ENCODE assay signal across 28 mouse cellular contexts in genomic region chr14:37421566-37421965, GRCm38 (mm10).
"Had no signal": no experiment of that assay in that cellular context is flagged by ENCODE, and none has a peak within 500 bp of the region (broad histone marks: within the 10 kb centered on the region; RNA-seq: fewer than 3 reads in every experiment).

No protein-coding gene starts in this region.

- H3K4me1 ChIP-seq: embryonic facial prominence, embryonic 10.5 days; embryonic facial prominence, embryonic 12.5 days; embryonic facial prominence, embryonic 13.5 days; embryonic facial prominence, embryonic 15.5 days; forebrain, embryonic 10.5 days; forebrain, embryonic 12.5 days; forebrain, embryonic 13.5 days; forebrain, embryonic 15.5 days had no signal

- H3K9me3 ChIP-seq: embryonic facial prominence, embryonic 10.5 days; embryonic facial prominence, embryonic 12.5 days; embryonic facial prominence, embryonic 13.5 days; embryonic facial prominence, embryonic 15.5 days; forebrain, embryonic 10.5 days; forebrain, embryonic 12.5 days; forebrain, embryonic 13.5 days; forebrain, embryonic 15.5 days had no signal

- H3K27me3 ChIP-seq: embryonic facial prominence, embryonic 12.5 days; embryonic facial prominence, embryonic 13.5 days; embryonic facial prominence, embryonic 15.5 days; forebrain, embryonic 12.5 days; forebrain, embryonic 13.5 days; forebrain, embryonic 15.5 days had no signal

- H3K36me3 ChIP-seq: embryonic facial prominence, embryonic 10.5 days; embryonic facial prominence, embryonic 12.5 days; embryonic facial prominence, embryonic 13.5 days; embryonic facial prominence, embryonic 15.5 days; forebrain, embryonic 10.5 days; forebrain, embryonic 12.5 days; forebrain, embryonic 15.5 days had no signal

- H3K27ac ChIP-seq: embryonic facial prominence, embryonic 10.5 days; embryonic facial prominence, embryonic 12.5 days; embryonic facial prominence, embryonic 13.5 days; embryonic facial prominence, embryonic 15.5 days; forebrain, embryonic 10.5 days; forebrain, embryonic 12.5 days; forebrain, embryonic 13.5 days; forebrain, embryonic 15.5 days; gastrocnemius, adult 2 months had no signal

- ATAC-seq: forebrain, embryonic 13.5 days; forebrain, embryonic 14.5 days; forebrain, embryonic 15.5 days; forebrain, embryonic 16.5 days; forebrain, postnatal 0 days had no signal

- H3K4me3 ChIP-seq: embryonic facial prominence, embryonic 10.5 days; embryonic facial prominence, embryonic 12.5 days; embryonic facial prominence, embryonic 13.5 days; embryonic facial prominence, embryonic 15.5 days; erythroblast, embryonic 14.5 days; forebrain, embryonic 10.5 days; forebrain, embryonic 12.5 days; forebrain, embryonic 13.5 days; forebrain, embryonic 15.5 days; gastrocnemius, adult 2 months had no signal

- DNase-seq: cerebellum, adult 2 months; cerebellum, adult 8-10 months; cerebellum, adult 9-10 months; cerebellum, adult 9-11 months; cerebellum, postnatal 10 days; cerebellum, postnatal 14 days; cerebellum, postnatal 25 days; cerebellum, postnatal 36 days; embryo, embryonic 11 days; forebrain, postnatal 0 days; gastrocnemius, adult 2 months; gastrocnemius, postnatal 10 days; gastrocnemius, postnatal 14 days; gastrocnemius, postnatal 25 days; gastrocnemius, postnatal 36 days; heart, adult 11 months; heart, adult 18-20 months had no signal

- H3K9ac ChIP-seq: embryonic facial prominence, embryonic 12.5 days; embryonic facial prominence, embryonic 13.5 days; embryonic facial prominence, embryonic 15.5 days; forebrain, embryonic 12.5 days; forebrain, embryonic 13.5 days; forebrain, embryonic 15.5 days; forebrain, postnatal 0 days had no signal

- H3K4me2 ChIP-seq: embryonic facial prominence, embryonic 12.5 days; embryonic facial prominence, embryonic 13.5 days; embryonic facial prominence, embryonic 15.5 days; forebrain, embryonic 12.5 days; forebrain, embryonic 13.5 days; forebrain, embryonic 15.5 days had no signal
